Mouse (Mus musculus): ENCODE data around the gene Sp7.

DNA sequence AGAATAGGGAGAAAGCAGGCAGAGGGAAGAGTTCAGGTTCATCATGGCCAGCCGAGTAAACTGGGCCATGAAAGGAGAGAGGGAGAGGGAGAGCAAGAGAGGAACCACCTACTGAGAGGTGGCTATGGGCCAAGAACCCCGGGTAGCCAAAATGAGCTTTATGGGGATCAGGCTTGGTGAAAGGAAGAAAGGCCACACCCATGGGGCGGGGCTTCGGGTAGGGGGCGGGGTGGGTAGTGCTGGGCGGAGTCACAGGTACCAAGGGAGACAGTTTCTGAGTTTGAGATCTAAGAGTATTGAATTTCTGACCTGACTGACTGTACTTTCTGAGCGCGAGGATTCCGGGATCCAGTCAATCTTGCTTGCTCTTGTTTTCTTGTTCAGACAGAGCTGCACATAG, 19.7 kb upstream of the Sp7 start:
- TF ChIP-seq CTCF (IDR thresholded peaks at IDR 0.05; ENCODE audit: extremely low read depth, insufficient read length, insufficient replicate concordance, low read depth, low read length) (no peak), POLR2A (IDR thresholded peaks at IDR 0.05; ENCODE audit: low read depth, low read length) (no peak)

All from small intestine, adult 2 months (tissue).